Mouse (Mus musculus): Measurements from ENCODE around the gene Plxdc1.
A peak's percentile ranks its signal among the peaks of the same experiment; 100 is the strongest.

Plxdc1 gene

GRCm38 (mm10) chr11:97985727-97986677 is at the start of gene Plxdc1:
TSS of gene Plxdc1 (minus strand) at chr11:97986444.
- DNase-seq (ENCODE audit: low spot score) = no peak

- DNase-seq (ENCODE audit: low spot score) = no peak
Measured at GRCm38 (mm10) chr11:98035977-98036377, 49.7 kb upstream of the Plxdc1 start.

GRCm38 (mm10) chr11:98034840-98035239 is 48.6 kb upstream of the Plxdc1 start:
- no peak for DNase-seq (ENCODE audit: low spot score)

- no peak for DNase-seq (ENCODE audit: low spot score)
Measured at GRCm38 (mm10) chr11:98034061-98034460, 47.8 kb upstream of the Plxdc1 start.

GRCm38 (mm10) chr11:98031443-98031770 is 45.2 kb upstream of the Plxdc1 start:
- peak; percentile 57 for DNase-seq (ENCODE audit: low spot score)

- peak; percentile 39 for DNase-seq (ENCODE audit: low spot score)
Measured at GRCm38 (mm10) chr11:98030701-98031442, 44.6 kb upstream of the Plxdc1 start.

GRCm38 (mm10) chr11:98027785-98028184 is 41.5 kb upstream of the Plxdc1 start:
- DNase-seq (ENCODE audit: low spot score) = no peak

GRCm38 (mm10) chr11:98027297-98027688 is 41.0 kb upstream of the Plxdc1 start:
- DNase-seq (ENCODE audit: low spot score) = no peak

- DNase-seq (ENCODE audit: low spot score) = peak; percentile 90
Measured at GRCm38 (mm10) chr11:98026570-98027296, 40.5 kb upstream of the Plxdc1 start, which contains the start of gene Rpl19. TSS of gene Rpl19 (plus strand) at chr11:98026710.

GRCm38 (mm10) chr11:98026248-98026569 is 40.0 kb upstream of the Plxdc1 start:
- no peak for DNase-seq (ENCODE audit: low spot score)

GRCm38 (mm10) chr11:98024516-98024915 is 38.3 kb upstream of the Plxdc1 start:
- DNase-seq (ENCODE audit: low spot score) = no peak

GRCm38 (mm10) chr11:98022555-98023371 is 36.5 kb upstream of the Plxdc1 start, which contains the start of gene Cacnb1:
TSS of gene Cacnb1 (minus strand) at chr11:98023034.
- DNase-seq (ENCODE audit: low spot score) = peak; percentile 79

GRCm38 (mm10) chr11:98022253-98022554 is 36.0 kb upstream of the Plxdc1 start:
- DNase-seq (ENCODE audit: low spot score) = no peak

- DNase-seq (ENCODE audit: low spot score) = no peak
Measured at GRCm38 (mm10) chr11:98021565-98022252, 35.5 kb upstream of the Plxdc1 start.

GRCm38 (mm10) chr11:98021118-98021517 is 34.9 kb upstream of the Plxdc1 start:
- DNase-seq (ENCODE audit: low spot score) = no peak

- DNase-seq (ENCODE audit: low spot score) = no peak
Measured at GRCm38 (mm10) chr11:98020710-98021109, 34.5 kb upstream of the Plxdc1 start.

- no peak for DNase-seq (ENCODE audit: low spot score)
Measured at GRCm38 (mm10) chr11:98019883-98020610, 33.8 kb upstream of the Plxdc1 start.

GRCm38 (mm10) chr11:98018858-98019641 is 32.8 kb upstream of the Plxdc1 start:
- DNase-seq (ENCODE audit: low spot score) = peak; percentile 34

GRCm38 (mm10) chr11:98018222-98018621 is 32.0 kb upstream of the Plxdc1 start:
- DNase-seq (ENCODE audit: low spot score) = no peak

- no peak for DNase-seq (ENCODE audit: low spot score)
Measured at GRCm38 (mm10) chr11:98016824-98017223, 30.6 kb upstream of the Plxdc1 start.
